Mouse (Mus musculus): ENCODE results near the gene Gm5089. TPM values are rescaled to one million over a fixed set of nuclear protein-coding genes. Genes with fewer than 3 reads are reported as not detected.

Gm5089 gene
- not detected in 2 replicates for polyA plus RNA-seq (2015; fragmentation: Nextera tagmentation; extraction: Ambion mirVana)

- WGBS: 2% methylated on average over 53 of the region's 59 CpGs
- H3K4me2 ChIP-seq (replicated peaks; ENCODE audit: low read depth, low read length): peak within 1 kb of the TSS; percentile 59
- peaks cover 24% of the 10 kb centered on the region for H3K4me1 ChIP-seq (ENCODE audit: insufficient read depth, low read length)
- H3K4me3 ChIP-seq (ENCODE audit: low read length): peak within 1 kb of the TSS; percentile 45
- ATAC-seq (ENCODE audit: low FRiP score, low TSS enrichment): peak; percentile 46; the same call in 1 of the 2 replicates
- H3K9ac ChIP-seq (replicated peaks; ENCODE audit: low read length): no peak within 1 kb of the TSS
- peaks cover 84% of the 10 kb centered on the region for H3K27me3 ChIP-seq (ENCODE audit: insufficient read depth, low read length)
- no peak within 1 kb of the TSS for H3K27ac ChIP-seq (ENCODE audit: low read length)
- no peaks in the 10 kb centered on the region for H3K36me3 ChIP-seq (ENCODE audit: insufficient read depth, low read length)
- no peaks in the 10 kb centered on the region for H3K9me3 ChIP-seq (ENCODE audit: low read length)
These were observed at the start of gene Gm5089 for GRCm38 (mm10) chr14:122450496-122451382. Gene Gm5089, minus strand, starts transcription at chr14:122451115.

- ATAC-seq (ENCODE audit: low FRiP score, low TSS enrichment): no peak
- Histone ChIP-seq H3K36me3 (ENCODE audit: insufficient read depth, low read length) (no peaks in the 10 kb centered on the region), H3K9me3 (ENCODE audit: low read length) (peaks cover 3% of the 10 kb centered on the region; the same call in 1 of the 2 replicates), H3K9ac (replicated peaks; ENCODE audit: low read length) (no peak overlapping the region), H3K27me3 (ENCODE audit: insufficient read depth, low read length) (peaks cover 59% of the 10 kb centered on the region), H3K27ac (ENCODE audit: low read length) (no peak overlapping the region), H3K4me2 (replicated peaks; ENCODE audit: low read depth, low read length) (no peak overlapping the region), H3K4me1 (ENCODE audit: insufficient read depth, low read length) (peaks cover 4% of the 10 kb centered on the region; the same call in 1 of the 2 replicates), H3K4me3 (ENCODE audit: low read length) (no peak overlapping the region)
- WGBS: 90% methylated on average over 1 of the region's 1 CpGs
These were observed 41.1 kb upstream of the Gm5089 start for GRCm38 (mm10) chr14:122492015-122492414.

- Histone ChIP-seq H3K9me3 (ENCODE audit: low read length) (peaks cover 3% of the 10 kb centered on the region; the same call in 1 of the 2 replicates), H3K9ac (replicated peaks; ENCODE audit: low read length) (no peak overlapping the region), H3K4me3 (ENCODE audit: low read length) (no peak overlapping the region), H3K27ac (ENCODE audit: low read length) (no peak overlapping the region), H3K27me3 (ENCODE audit: insufficient read depth, low read length) (peaks cover 61% of the 10 kb centered on the region), H3K4me1 (ENCODE audit: insufficient read depth, low read length) (peaks cover 4% of the 10 kb centered on the region; the same call in 1 of the 2 replicates), H3K36me3 (ENCODE audit: insufficient read depth, low read length) (no peaks in the 10 kb centered on the region), H3K4me2 (replicated peaks; ENCODE audit: low read depth, low read length) (no peak overlapping the region)
- no peak for ATAC-seq (ENCODE audit: low FRiP score, low TSS enrichment)
- 68% methylated on average over 6 of the region's 6 CpGs for WGBS
These were observed 40.6 kb upstream of the Gm5089 start for GRCm38 (mm10) chr14:122491521-122491920.

- WGBS: 2% methylated on average over 51 of the region's 51 CpGs
- Histone ChIP-seq H3K4me1 (ENCODE audit: insufficient read depth, low read length) (peaks cover 4% of the 10 kb centered on the region; the same call in 1 of the 2 replicates), H3K27ac (ENCODE audit: low read length) (no peak within 1 kb of the TSS), H3K9ac (replicated peaks; ENCODE audit: low read length) (no peak within 1 kb of the TSS), H3K4me3 (ENCODE audit: low read length) (peak within 1 kb of the TSS; percentile 32), H3K4me2 (replicated peaks; ENCODE audit: low read depth, low read length) (peak within 1 kb of the TSS; percentile 30), H3K27me3 (ENCODE audit: insufficient read depth, low read length) (peaks cover 65% of the 10 kb centered on the region), H3K36me3 (ENCODE audit: insufficient read depth, low read length) (no peaks in the 10 kb centered on the region), H3K9me3 (ENCODE audit: low read length) (peaks cover 3% of the 10 kb centered on the region; the same call in 1 of the 2 replicates)
- ATAC-seq (ENCODE audit: low FRiP score, low TSS enrichment): peak; percentile 63
These were observed 39.8 kb upstream of the Gm5089 start, which contains the start of gene Gm10837 for GRCm38 (mm10) chr14:122490441-122491328. Gene Gm10837, plus strand, starts transcription at chr14:122490586.

GRCm38 (mm10) chr14:122489686-122490414, 38.9 kb upstream of the Gm5089 start:
- 4% methylated on average over 12 of the region's 12 CpGs for WGBS
- no peak overlapping the region for H3K4me2 ChIP-seq (replicated peaks; ENCODE audit: low read depth, low read length)
- ATAC-seq (ENCODE audit: low FRiP score, low TSS enrichment): no peak

GRCm38 (mm10) chr14:122489041-122489440, 38.1 kb upstream of the Gm5089 start:
- Histone ChIP-seq H3K27me3 (ENCODE audit: insufficient read depth, low read length) (peaks cover 79% of the 10 kb centered on the region), H3K9me3 (ENCODE audit: low read length) (peaks cover 3% of the 10 kb centered on the region; the same call in 1 of the 2 replicates), H3K4me1 (ENCODE audit: insufficient read depth, low read length) (peaks cover 4% of the 10 kb centered on the region; the same call in 1 of the 2 replicates), H3K36me3 (ENCODE audit: insufficient read depth, low read length) (no peaks in the 10 kb centered on the region), H3K9ac (replicated peaks; ENCODE audit: low read length) (no peak overlapping the region), H3K4me2 (replicated peaks; ENCODE audit: low read depth, low read length) (no peak overlapping the region), H3K27ac (ENCODE audit: low read length) (no peak overlapping the region), H3K4me3 (ENCODE audit: low read length) (no peak overlapping the region)
- WGBS: under 1% methylated on average over 5 of the region's 5 CpGs
- no peak for ATAC-seq (ENCODE audit: low FRiP score, low TSS enrichment)

More at GRCm38 (mm10) chr14:122489686-122490414, 38.9 kb upstream of the Gm5089 start:
- Histone ChIP-seq H3K9ac (replicated peaks; ENCODE audit: low read length) (no peak overlapping the region), H3K4me1 (ENCODE audit: insufficient read depth, low read length) (peaks cover 4% of the 10 kb centered on the region; the same call in 1 of the 2 replicates), H3K27me3 (ENCODE audit: insufficient read depth, low read length) (peaks cover 71% of the 10 kb centered on the region), H3K36me3 (ENCODE audit: insufficient read depth, low read length) (no peaks in the 10 kb centered on the region), H3K27ac (ENCODE audit: low read length) (no peak overlapping the region), H3K4me3 (ENCODE audit: low read length) (no peak overlapping the region), H3K9me3 (ENCODE audit: low read length) (peaks cover 3% of the 10 kb centered on the region; the same call in 1 of the 2 replicates)

- 1% methylated on average over 5 of the region's 5 CpGs for WGBS
- ATAC-seq (ENCODE audit: low FRiP score, low TSS enrichment): no peak
- no peak overlapping the region for H3K9ac ChIP-seq (replicated peaks; ENCODE audit: low read length)
- H3K9me3 ChIP-seq (ENCODE audit: low read length): no peaks in the 10 kb centered on the region
- H3K27ac ChIP-seq (ENCODE audit: low read length): no peak overlapping the region
- H3K4me3 ChIP-seq (ENCODE audit: low read length): no peak overlapping the region
- peaks cover 4% of the 10 kb centered on the region; the same call in 1 of the 2 replicates for H3K4me1 ChIP-seq (ENCODE audit: insufficient read depth, low read length)
- no peaks in the 10 kb centered on the region for H3K36me3 ChIP-seq (ENCODE audit: insufficient read depth, low read length)
- H3K4me2 ChIP-seq (replicated peaks; ENCODE audit: low read depth, low read length): no peak overlapping the region
- H3K27me3 ChIP-seq (ENCODE audit: insufficient read depth, low read length): peaks cover 81% of the 10 kb centered on the region
These were observed 36.5 kb upstream of the Gm5089 start for GRCm38 (mm10) chr14:122487366-122487765.

- H3K27ac ChIP-seq (ENCODE audit: low read length): no peak overlapping the region
- no peaks in the 10 kb centered on the region for H3K9me3 ChIP-seq (ENCODE audit: low read length)
- no peak for ATAC-seq (ENCODE audit: low FRiP score, low TSS enrichment)
- no peak overlapping the region for H3K9ac ChIP-seq (replicated peaks; ENCODE audit: low read length)
- no peaks in the 10 kb centered on the region for H3K36me3 ChIP-seq (ENCODE audit: insufficient read depth, low read length)
- no peak overlapping the region for H3K4me3 ChIP-seq (ENCODE audit: low read length)
- 0% methylated on average over 1 of the region's 1 CpGs for WGBS
- peaks cover 4% of the 10 kb centered on the region; the same call in 1 of the 2 replicates for H3K4me1 ChIP-seq (ENCODE audit: insufficient read depth, low read length)
- peaks cover 86% of the 10 kb centered on the region for H3K27me3 ChIP-seq (ENCODE audit: insufficient read depth, low read length)
- no peak overlapping the region for H3K4me2 ChIP-seq (replicated peaks; ENCODE audit: low read depth, low read length)
These were observed 35.7 kb upstream of the Gm5089 start for GRCm38 (mm10) chr14:122486611-122487010.

All from kidney, embryonic 16.5 days (tissue).